Mouse (Mus musculus) bone marrow, adult 2 months (tissue): Measurements from ENCODE around the gene 2410131K14Rik. TPM values are rescaled to one million over a fixed set of nuclear protein-coding genes. Genes with fewer than 3 reads are reported as not detected.

ENCODE experiments used
- H3K27ac ChIP-seq: fragments of 200-500 bp; 2 replicates; pipeline ENCODE4 v1.5.1; 2012; ENCODE audit warnings: low read depth, mild to moderate bottlenecking, control low read depth, inconsistent platforms, low read length; ENCODE audit not compliant: control insufficient read depth, poor library complexity, insufficient read depth
- H3K4me1 ChIP-seq: fragments of 200-500 bp; 2 replicates; pipeline ENCODE4 v1.6.1; 2011; ENCODE audit warnings: low read length; ENCODE audit not compliant: control insufficient read depth, insufficient read depth
- H3K4me3 ChIP-seq: fragments of 200-500 bp; replicated peaks from 2 replicates; pipeline ENCODE3; 2011; ENCODE audit warnings: mild to moderate bottlenecking, low read depth, low read length, control low read depth; ENCODE audit not compliant: control insufficient read depth
- CTCF ChIP-seq: fragments of 200-500 bp; IDR thresholded peaks from 2 replicates; pipeline ENCODE4 v1.5.1; 2011; ENCODE audit warnings: low read length, control low read depth; ENCODE audit not compliant: control insufficient read depth, insufficient read depth
- POLR2A ChIP-seq: fragments of 200-500 bp; IDR thresholded peaks from 2 replicates; pipeline ENCODE4 v1.6.1; 2011; ENCODE audit warnings: low read depth, mild to moderate bottlenecking, control low read depth, low read length, borderline replicate concordance; ENCODE audit not compliant: control insufficient read depth
- WGBS: fragments of 180-500 bp; shearing (Covaris S2); methylation state at CpG from one replicate; pipeline ENCODE4 v1.1.7; 2018; 5-methylcytosine and 5-hydroxymethylcytosine counted together
- polyA plus RNA-seq: library from polyadenylated mRNA; stranded (reverse); fragments of >200 nt; gene quantifications from 2 replicates; pipeline ENCODE4 v1.2.4, GENCODE M21; 2011; ENCODE audit warnings: low replicate concordance; ENCODE audit not compliant: missing spikeins, insufficient read depth, insufficient read length

The 2410131K14Rik gene
- polyA plus RNA-seq, 1 experiment: 3.1 TPM

DNA sequence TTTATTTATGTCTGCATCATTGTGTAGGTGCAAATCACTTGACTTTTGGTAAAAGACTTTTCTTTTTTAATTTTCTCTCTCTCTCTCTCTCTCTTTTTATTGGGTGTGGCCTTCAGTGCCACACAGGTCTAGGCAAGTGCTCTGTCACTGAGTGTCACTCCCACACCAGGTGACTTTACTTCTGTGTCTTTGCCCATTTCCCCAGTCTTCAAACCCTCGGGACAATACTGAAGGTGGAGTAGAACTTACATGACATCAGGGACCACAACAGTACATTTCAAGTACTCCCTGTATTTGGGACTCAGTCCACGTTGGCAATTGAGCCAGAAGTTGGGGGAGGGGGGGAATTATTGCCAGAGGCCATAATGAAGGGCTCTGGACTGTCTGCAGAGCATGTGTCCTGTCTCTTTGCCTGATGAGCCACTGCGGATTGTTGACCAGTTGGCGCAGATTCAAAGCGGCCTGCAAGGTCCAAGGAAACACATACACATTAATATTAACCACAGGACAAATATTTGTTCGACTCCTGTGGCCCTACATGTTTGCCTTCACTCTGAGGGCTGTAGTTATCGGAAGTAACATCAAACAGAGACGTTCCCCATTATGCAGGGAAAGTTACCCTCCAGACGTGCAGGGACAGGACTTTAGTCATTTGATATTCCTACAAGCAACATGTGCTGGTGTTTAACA lies 57.6 kb downstream of the 2410131K14Rik start:
- WGBS: 68% methylated on average over 9 of the region's 9 CpGs
- TF ChIP-seq POLR2A (no peak), CTCF (no peak)
- Histone ChIP-seq H3K27ac (no peak overlapping the region), H3K4me1 (peaks cover 3% of the 10 kb centered on the region; the same call in 1 of the 2 replicates), H3K4me3 (no peak overlapping the region)

DNA sequence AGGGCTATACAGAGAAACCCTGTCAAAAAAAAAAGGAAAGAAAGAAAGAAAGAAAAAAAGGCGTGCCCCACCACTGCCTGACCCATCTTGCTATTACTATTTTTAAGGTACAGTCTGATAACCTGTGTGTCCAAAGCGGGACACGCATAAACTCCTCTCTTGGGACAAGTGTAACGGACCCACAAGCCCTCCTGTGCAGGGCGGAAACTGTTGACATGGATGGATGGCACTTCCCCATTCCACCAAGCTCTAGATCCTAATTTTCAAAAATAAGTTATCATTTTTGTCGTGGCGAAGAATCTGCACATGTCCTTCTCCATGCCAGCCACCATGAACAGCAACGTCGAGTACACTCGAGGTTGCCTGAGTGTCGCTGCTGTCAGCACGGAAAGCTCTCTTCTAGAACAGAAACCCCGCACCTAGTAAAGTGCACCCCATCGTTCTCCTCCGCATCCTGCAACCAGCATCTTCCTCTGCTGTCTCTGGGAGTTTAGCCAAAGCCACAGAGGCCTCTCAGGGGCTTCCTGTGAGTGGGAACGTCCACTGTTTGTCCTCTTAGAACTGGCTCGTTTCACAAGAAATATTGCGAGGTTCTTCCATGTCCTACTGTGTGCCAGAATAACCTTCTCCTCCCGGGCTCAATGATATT lies 60.1 kb downstream of the 2410131K14Rik start:
- TF ChIP-seq CTCF (no peak), POLR2A (no peak)
- 3% methylated on average over 19 of the region's 19 CpGs for WGBS
- Histone ChIP-seq H3K4me1 (peaks cover 3% of the 10 kb centered on the region; the same call in 1 of the 2 replicates), H3K27ac (no peak overlapping the region), H3K4me3 (no peak overlapping the region)

DNA sequence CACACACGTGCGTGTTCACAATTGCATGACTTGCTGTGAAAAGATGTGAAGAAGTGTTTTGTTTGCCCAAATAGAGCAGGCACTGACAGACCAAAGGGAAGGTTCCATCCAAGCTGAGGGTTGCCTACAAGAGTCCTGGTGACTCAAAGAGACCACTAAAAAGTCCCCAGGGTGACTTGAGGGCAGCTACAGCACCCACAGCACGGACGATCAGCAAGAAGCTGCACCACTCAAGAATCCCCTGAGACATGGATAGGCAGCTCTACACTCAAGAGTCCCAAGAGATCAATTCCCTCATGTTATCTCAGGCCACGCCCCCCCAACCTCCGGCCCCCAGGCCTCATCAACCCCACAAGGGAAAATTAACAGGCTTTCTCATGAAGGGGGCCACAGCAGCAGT lies 65.4 kb downstream of the 2410131K14Rik start:
- no peak overlapping the region for H3K4me3 ChIP-seq
- 80% methylated on average over 6 of the region's 6 CpGs for WGBS
- TF ChIP-seq POLR2A (no peak), CTCF (no peak)
- no peaks in the 10 kb centered on the region for H3K4me1 ChIP-seq
- no peak overlapping the region for H3K27ac ChIP-seq

DNA sequence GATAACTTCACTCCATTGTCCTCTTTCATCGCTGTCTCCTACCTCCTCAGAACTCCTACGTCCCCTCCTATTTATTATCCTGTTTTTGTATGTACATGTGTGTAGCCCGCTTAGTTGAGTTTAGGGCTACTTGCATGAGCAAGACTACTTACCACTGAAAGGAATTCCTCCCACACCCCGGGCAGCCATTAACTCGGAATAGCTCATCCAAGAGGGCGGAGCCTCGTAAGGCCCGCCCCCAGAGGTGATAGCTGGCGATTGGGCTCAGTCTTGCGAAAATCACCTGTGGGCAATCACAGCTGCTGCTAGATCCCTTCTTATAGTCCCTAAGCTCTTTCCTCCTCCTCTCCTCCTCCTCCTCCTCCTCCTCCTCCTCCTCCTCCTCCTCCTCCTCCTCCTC lies 66.2 kb downstream of the 2410131K14Rik start:
- Histone ChIP-seq H3K27ac (no peak overlapping the region), H3K4me1 (no peaks in the 10 kb centered on the region), H3K4me3 (no peak overlapping the region)
- WGBS: 67% methylated on average over 10 of the region's 10 CpGs
- TF ChIP-seq POLR2A: no peak
- TF ChIP-seq CTCF: no peak

- WGBS: 79% methylated on average over 6 of the region's 6 CpGs
- no peak overlapping the region for H3K4me3 ChIP-seq
- no peak overlapping the region for H3K27ac ChIP-seq
- no peaks in the 10 kb centered on the region for H3K4me1 ChIP-seq
- no peak for TF ChIP-seq POLR2A
Observed at GRCm38 (mm10) chr5:118313766-118314165, 68.7 kb downstream of the 2410131K14Rik start.

Other genes with a start within 250 kb of the 2410131K14Rik start
- 18.3 and 21.8 TPM in 2 replicates for gene Tesc, start 217.5 kb upstream of the 2410131K14Rik start, polyA plus RNA-seq
- gene Fbxw8, start 89.8 kb upstream of the 2410131K14Rik start, polyA plus RNA-seq: 3.3 and 7.5 TPM in 2 replicates
- gene Hrk, start 80.6 kb upstream of the 2410131K14Rik start, polyA plus RNA-seq: 1.1 TPM in 1 of 2 replicates, not detected in the other
- 0.86 TPM in 1 of 2 replicates, not detected in the other for gene Rnft2, start 111 bp upstream of the 2410131K14Rik start, polyA plus RNA-seq